Comparison of ENCODE assay signal across 8 mouse cellular contexts in genomic region chr8:125518301-125518700, GRCm38 (mm10). TPM values are rescaled to one million over a fixed set of nuclear protein-coding genes. Genes with fewer than 3 reads are reported as not detected.
DNase-seq lines count a peak whose midpoint lies in the region; ATAC-seq and TF ChIP-seq lines count a peak whose summit lies in the region.

No protein-coding gene starts in this region.

- TF ChIP-seq POLR2A in cerebellum, adult 2 months (IDR thresholded peaks at IDR 0.05; ENCODE audit: borderline replicate concordance, insufficient read depth, low read length): no peak

- H3K9me3 ChIP-seq in forebrain, embryonic 10.5 days: no peaks in the 10 kb centered on the region
- no peaks in the 10 kb centered on the region for H3K9me3 ChIP-seq in forebrain, embryonic 16.5 days (ENCODE audit: control insufficient read depth, low read length)
- no peaks in the 10 kb centered on the region for H3K9me3 ChIP-seq in intestine, embryonic 16.5 days (ENCODE audit: control insufficient read depth, low read length)
- H3K9me3 ChIP-seq in midbrain, embryonic 14.5 days (ENCODE audit: control insufficient read depth, low read length): no peaks in the 10 kb centered on the region

- no peak for DNase-seq in forebrain, embryonic 10.5 days (ENCODE audit: extremely low spot score, low spot score)
- DNase-seq in brain, adult 2 months (ENCODE audit: low read depth, low spot score): peak; percentile 19
- DNase-seq in lung, postnatal 14 days: peak; percentile 59
- DNase-seq in frontal cortex, postnatal 14 days (ENCODE audit: low spot score in 2 of 2): no peak
- no peak for DNase-seq in midbrain, embryonic 14.5 days
- no peak for DNase-seq in cerebellum, adult 2 months

- no peak overlapping the region for H3K4me3 ChIP-seq in forebrain, embryonic 10.5 days
- H3K4me3 ChIP-seq in forebrain, embryonic 16.5 days (replicated peaks; ENCODE audit: low read length): no peak overlapping the region
- H3K4me3 ChIP-seq in intestine, embryonic 16.5 days (ENCODE audit: low read length): no peak overlapping the region
- H3K4me3 ChIP-seq in midbrain, embryonic 14.5 days (replicated peaks; ENCODE audit: low read depth, low read length): no peak overlapping the region
- H3K4me3 ChIP-seq in cerebellum, adult 2 months (replicated peaks; ENCODE audit: insufficient read depth, low read depth, low read length): no peak overlapping the region

- H3K27ac ChIP-seq in forebrain, embryonic 10.5 days: peak overlapping the region; percentile 8
- H3K27ac ChIP-seq in forebrain, embryonic 16.5 days (ENCODE audit: low read length): no peak overlapping the region
- H3K27ac ChIP-seq in intestine, embryonic 16.5 days (ENCODE audit: low read length): peak overlapping the region; percentile 38; the same call in 1 of the 2 replicates
- H3K27ac ChIP-seq in midbrain, embryonic 14.5 days (replicated peaks; ENCODE audit: low read depth, low read length): no peak overlapping the region
- H3K27ac ChIP-seq in cerebellum, adult 2 months (ENCODE audit: insufficient read depth, low read length): no peak overlapping the region

- 80% methylated on average over 6 of the region's 6 CpGs for WGBS in forebrain, embryonic 10.5 days
- 89% methylated on average over 6 of the region's 6 CpGs for WGBS in forebrain, embryonic 16.5 days
- 74% methylated on average over 6 of the region's 6 CpGs for WGBS in intestine, embryonic 16.5 days
- 93% methylated on average over 6 of the region's 6 CpGs for WGBS in midbrain, embryonic 14.5 days
- 80% methylated on average over 6 of the region's 6 CpGs for WGBS in cerebellum, adult 2 months

- no peak overlapping the region for H3K4me2 ChIP-seq in forebrain, embryonic 16.5 days (ENCODE audit: low read length)
- H3K4me2 ChIP-seq in intestine, embryonic 16.5 days (ENCODE audit: low read depth, low read length): no peak overlapping the region
- H3K4me2 ChIP-seq in midbrain, embryonic 14.5 days (ENCODE audit: low read length): no peak overlapping the region

- no peaks in the 10 kb centered on the region for H3K27me3 ChIP-seq in forebrain, embryonic 10.5 days (ENCODE audit: poor library complexity, severe bottlenecking)
- H3K27me3 ChIP-seq in forebrain, embryonic 16.5 days (replicated peaks; ENCODE audit: control insufficient read depth, insufficient read depth, low read length): no peaks in the 10 kb centered on the region
- no peaks in the 10 kb centered on the region for H3K27me3 ChIP-seq in intestine, embryonic 16.5 days (replicated peaks; ENCODE audit: control insufficient read depth, insufficient read depth, low read length)
- no peaks in the 10 kb centered on the region for H3K27me3 ChIP-seq in midbrain, embryonic 14.5 days (ENCODE audit: control insufficient read depth, insufficient read depth, low read length)
- no peaks in the 10 kb centered on the region for H3K27me3 ChIP-seq in cerebellum, adult 2 months (ENCODE audit: control insufficient read depth, insufficient read depth, low read length)

- H3K36me3 ChIP-seq in forebrain, embryonic 10.5 days (replicated peaks): no peaks in the 10 kb centered on the region; the same call in 1 of the 2 replicates
- no peaks in the 10 kb centered on the region for H3K36me3 ChIP-seq in forebrain, embryonic 16.5 days (ENCODE audit: control insufficient read depth, insufficient read depth)
- no peaks in the 10 kb centered on the region for H3K36me3 ChIP-seq in intestine, embryonic 16.5 days (ENCODE audit: control insufficient read depth, insufficient read depth, low read length)
- H3K36me3 ChIP-seq in midbrain, embryonic 14.5 days (ENCODE audit: control insufficient read depth, insufficient read depth, low read length): no peaks in the 10 kb centered on the region

- no peak for TF ChIP-seq CTCF in cerebellum, adult 2 months (IDR thresholded peaks at IDR 0.05; ENCODE audit: borderline replicate concordance, insufficient read depth, low read depth, low read length)

- peaks cover 94% of the 10 kb centered on the region for H3K4me1 ChIP-seq in forebrain, embryonic 10.5 days
- peaks cover 26% of the 10 kb centered on the region for H3K4me1 ChIP-seq in forebrain, embryonic 16.5 days (replicated peaks; ENCODE audit: control insufficient read depth, insufficient read depth, low read length)
- H3K4me1 ChIP-seq in intestine, embryonic 16.5 days (ENCODE audit: control insufficient read depth, insufficient read depth, low read length): peaks cover 37% of the 10 kb centered on the region
- H3K4me1 ChIP-seq in midbrain, embryonic 14.5 days (ENCODE audit: control insufficient read depth, insufficient read depth, low read length): peaks cover 47% of the 10 kb centered on the region
- peaks cover 59% of the 10 kb centered on the region for H3K4me1 ChIP-seq in cerebellum, adult 2 months (ENCODE audit: control insufficient read depth, insufficient read depth, low read length)

- no peak for ATAC-seq in forebrain, embryonic 16.5 days
- no peak; the same call in 1 of the 2 replicates for ATAC-seq in intestine, embryonic 16.5 days
- ATAC-seq in midbrain, embryonic 14.5 days (ENCODE audit: low FRiP score, low TSS enrichment): no peak

- H3K9ac ChIP-seq in forebrain, embryonic 16.5 days (replicated peaks; ENCODE audit: low read depth, low read length): no peak overlapping the region
- H3K9ac ChIP-seq in intestine, embryonic 16.5 days (ENCODE audit: low read depth, low read length): no peak overlapping the region
- no peak overlapping the region for H3K9ac ChIP-seq in midbrain, embryonic 14.5 days (replicated peaks; ENCODE audit: low read length)

RNA-seq across cellular contexts. Expression of gene Sipa1l2, which starts 51.3 kb away (rescaled TPM):
- 13.1 and 15.4 TPM in 2 replicates for polyA plus RNA-seq in forebrain, embryonic 10.5 days (2016; fragmentation: Nextera tagmentation; extraction: Ambion mirVana)
- 32.8 and 33.4 TPM in 2 replicates for polyA plus RNA-seq in forebrain, embryonic 16.5 days (2015; fragmentation: Nextera tagmentation; extraction: Ambion mirVana)
- 4.9 and 6.8 TPM in 2 replicates for polyA plus RNA-seq in intestine, embryonic 16.5 days (2015; fragmentation: Nextera tagmentation; extraction: Ambion mirVana)
- 16.4 and 25.1 TPM in 2 replicates for polyA plus RNA-seq in midbrain, embryonic 14.5 days (2014; fragmentation: Nextera tagmentation; extraction: Ambion mirVana)
- 33.3 and 35.6 TPM in 2 replicates for polyA plus RNA-seq in cerebellum, adult 2 months (2012; rRNA removed)

Comparison
In these comparisons a context has a peak if more than half of its experiments do, and no peak if none do; other contexts are left out.
1. H3K27ac ChIP-seq: peak in forebrain, embryonic 10.5 days (single experiment) and intestine, embryonic 16.5 days (single experiment); none in forebrain, embryonic 16.5 days (single experiment), midbrain, embryonic 14.5 days (single experiment) and cerebellum, adult 2 months (single experiment).
2. DNase-seq: peak in brain, adult 2 months (single experiment) and lung, postnatal 14 days (single experiment); none in forebrain, embryonic 10.5 days (single experiment), frontal cortex, postnatal 14 days (0 of 2), midbrain, embryonic 14.5 days (single experiment) and cerebellum, adult 2 months (0 of 2).